Mouse (Mus musculus) heart, embryonic 14.5 days (tissue): ENCODE data around the gene Akap13. TPM values are rescaled to one million over a fixed set of nuclear protein-coding genes. Genes with fewer than 3 reads are reported as not detected.

Experiments used
- ATAC-seq: fragments of 200-750 bp; cut with Nextera tagmentation; 2 replicates; pipeline ENCODE4 v1.8.0; 2017; ENCODE audit warnings: low read depth, moderate TSS enrichment; ENCODE audit not compliant: insufficient number of reproducible peaks, insufficient read depth, low FRiP score
- H3K27ac ChIP-seq, 2 experiments: fragments of 200-500 bp in 1 of 2; fragments of 300-500 bp in 1 of 2; sonication (generic) in 1 of 2; replicated peaks in 1 of 2; 2 replicates each; pipeline ENCODE4 v1.5.1; 2012 to 2014; ENCODE audit warnings: low read depth in 2 of 2, low read length in 2 of 2, control low read depth in 1 of 2, mild to moderate bottlenecking in 1 of 2, mixed read lengths in 1 of 2; ENCODE audit not compliant: control insufficient read depth in 1 of 2, insufficient read depth in 1 of 2
- H3K27me3 ChIP-seq: fragments of 300-500 bp; sonication (generic); 2 replicates; pipeline ENCODE4 v1.6.1; 2014; ENCODE audit warnings: mild to moderate bottlenecking, low read length, control low read depth; ENCODE audit not compliant: control insufficient read depth, insufficient read depth
- H3K36me3 ChIP-seq: fragments of 300-500 bp; sonication (generic); 2 replicates; pipeline ENCODE4 v1.6.1; 2014; ENCODE audit warnings: mild to moderate bottlenecking, control low read depth, low read length, mixed read lengths; ENCODE audit not compliant: control insufficient read depth, insufficient read depth
- H3K4me1 ChIP-seq, 2 experiments: fragments of 200-500 bp in 1 of 2; fragments of 300-500 bp in 1 of 2; sonication (generic) in 1 of 2; 2 replicates each; pipeline ENCODE4 v1.6.1; 2012 to 2014; ENCODE audit warnings: low read length in 2 of 2, control low read depth in 1 of 2, mixed read lengths in 1 of 2; ENCODE audit not compliant: control insufficient read depth in 2 of 2, insufficient read depth in 2 of 2
- H3K4me2 ChIP-seq: fragments of 300-500 bp; sonication (generic); 2 replicates; pipeline ENCODE4 v1.6.1; 2014; ENCODE audit warnings: mild to moderate bottlenecking, low read length
- H3K4me3 ChIP-seq, 2 experiments: fragments of 200-500 bp in 1 of 2; fragments of 300-500 bp in 1 of 2; sonication (generic) in 1 of 2; 2 replicates each; pipeline ENCODE4 v1.5.1; 2012 to 2014; ENCODE audit warnings: low read length in 2 of 2, mild to moderate bottlenecking in 2 of 2, control low read depth in 1 of 2, low read depth in 1 of 2, moderate library complexity in 1 of 2; ENCODE audit not compliant: control insufficient read depth in 1 of 2, insufficient read depth in 1 of 2
- H3K9ac ChIP-seq: fragments of 300-500 bp; sonication (generic); 2 replicates; pipeline ENCODE4 v1.6.1; 2014; ENCODE audit warnings: mild to moderate bottlenecking, low read length
- H3K9me3 ChIP-seq: fragments of 300-500 bp; sonication (generic); 2 replicates; pipeline ENCODE4 v1.6.1; 2016; ENCODE audit warnings: low read length, control low read depth; ENCODE audit not compliant: control insufficient read depth
- WGBS: fragments of 180-500 bp; shearing (Covaris S2); extraction: QIAGEN DNeasy Blood & Tissue Kit; methylation state at CpG from one replicate; pipeline ENCODE4 v1.1.7; 2014; 5-methylcytosine and 5-hydroxymethylcytosine counted together
- polyA plus RNA-seq: library from polyadenylated mRNA; unstranded; fragments of >200 nt; fragmentation: Nextera tagmentation; extraction: Ambion mirVana; gene quantifications from 2 replicates; pipeline ENCODE4 v1.2.1, GENCODE M21; 2014

The Akap13 gene
- polyA plus RNA-seq, 1 experiment from 2014 or later: 54.9 TPM

DNA sequence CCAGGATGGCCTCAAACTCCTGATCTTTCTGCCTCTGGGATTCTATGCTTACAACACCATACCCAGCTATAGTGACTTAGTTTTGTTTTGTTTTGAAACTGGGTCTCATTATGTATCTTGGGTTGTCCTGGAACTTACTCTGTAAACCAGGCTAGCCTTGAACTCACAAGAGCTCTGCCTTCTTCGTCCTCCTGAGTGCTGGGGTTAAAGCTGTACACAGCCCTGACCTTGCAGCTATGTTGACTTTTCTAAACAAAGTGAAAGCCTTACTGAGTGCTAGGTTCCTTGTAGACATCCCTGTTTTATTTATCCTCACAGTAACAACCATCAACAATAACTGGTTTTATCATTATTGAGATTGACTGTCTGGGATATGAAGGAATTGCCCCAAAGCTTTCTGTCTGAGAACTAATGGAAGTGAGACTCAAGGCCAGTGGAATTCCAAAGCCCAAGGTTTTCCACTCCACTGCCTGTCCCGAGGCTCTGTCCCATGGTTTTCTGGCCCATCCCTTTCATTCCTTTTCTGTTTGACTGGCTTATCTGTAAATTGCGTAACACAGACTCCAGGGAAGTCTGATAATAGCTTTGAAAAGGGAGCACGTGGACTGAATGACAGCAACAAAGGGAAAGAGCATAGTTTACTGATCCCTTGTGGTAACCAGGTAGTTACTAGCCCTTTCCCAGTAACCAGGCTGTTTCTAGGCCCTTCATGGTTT, 40.0 kb upstream of the Akap13 start:
- ATAC-seq: no peak

GRCm38 (mm10) chr7:75415882-75416585, 39.3 kb upstream of the Akap13 start:
- peaks cover 4 to 8% of the 10 kb centered on the region in 2 experiments; a peak in 2 of 4 replicates for H3K4me1 ChIP-seq
- WGBS: 75% methylated on average over 7 of the region's 7 CpGs
- 0 out of 4 replicates have a peak overlapping the region, but pooled peaks of 1 of the 2 experiments have one; percentile 19 for H3K27ac ChIP-seq
- H3K9ac ChIP-seq: no peak overlapping the region
- no peak overlapping the region for H3K4me3 ChIP-seq
- H3K4me2 ChIP-seq: no peak overlapping the region
- no peaks in the 10 kb centered on the region for H3K27me3 ChIP-seq
- ATAC-seq: no peak
- H3K36me3 ChIP-seq: no peaks in the 10 kb centered on the region
- H3K9me3 ChIP-seq: no peaks in the 10 kb centered on the region

More for the DNA sequence above, 40.0 kb upstream of the Akap13 start:
- Histone ChIP-seq H3K4me2 (no peak overlapping the region), H3K4me3 (no peak overlapping the region), H3K36me3 (no peaks in the 10 kb centered on the region), H3K27me3 (no peaks in the 10 kb centered on the region), H3K4me1 (peaks cover 4 to 8% of the 10 kb centered on the region in 2 experiments; a peak in 2 of 4 replicates), H3K9ac (no peak overlapping the region), H3K9me3 (no peaks in the 10 kb centered on the region), H3K27ac (0 out of 4 replicates have a peak overlapping the region, but pooled peaks of 1 of the 2 experiments have one; percentile 19)
- 22% methylated on average over 4 of the region's 4 CpGs for whole genome bisulfite sequencing

GRCm38 (mm10) chr7:75420927-75421326, 34.4 kb upstream of the Akap13 start:
- H3K27ac ChIP-seq: no peak overlapping the region
- 58% methylated on average over 2 of the region's 2 CpGs for WGBS
- H3K9ac ChIP-seq: no peak overlapping the region
- no peaks in the 10 kb centered on the region for H3K27me3 ChIP-seq
- peaks cover 3 to 6% of the 10 kb centered on the region in 2 experiments; a peak in 3 of 4 replicates for H3K4me1 ChIP-seq
- no peak for ATAC-seq
- H3K36me3 ChIP-seq: no peaks in the 10 kb centered on the region
- no peak overlapping the region for H3K4me3 ChIP-seq
- 0 out of 2 replicates have a peak, but pooled peaks cover 2% of the 10 kb centered on the region for H3K9me3 ChIP-seq
- no peak overlapping the region for H3K4me2 ChIP-seq

DNA sequence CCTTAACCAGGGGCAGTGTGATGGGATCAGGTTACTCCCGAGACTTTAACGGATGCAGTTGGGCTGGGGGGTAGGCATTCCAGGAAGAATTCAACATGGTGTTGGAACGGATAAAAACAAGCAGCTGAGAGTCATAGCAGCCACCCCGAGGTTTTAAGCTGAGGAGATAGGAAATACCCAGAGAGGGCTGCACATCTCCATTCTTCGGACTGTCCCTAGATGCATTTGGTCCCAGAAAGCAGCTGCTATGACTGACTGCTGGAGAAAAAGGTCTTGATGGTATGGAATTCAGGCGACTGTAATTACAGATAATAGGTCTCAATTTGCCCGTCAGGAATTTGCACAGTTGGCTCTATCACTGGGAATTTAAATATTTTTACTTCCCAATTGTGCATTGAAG, 31.2 kb upstream of the Akap13 start:
- H3K27ac ChIP-seq: 0 out of 4 replicates have a peak overlapping the region, but pooled peaks of 1 of the 2 experiments have one; percentile 19
- H3K4me3 ChIP-seq: no peak overlapping the region
- H3K4me2 ChIP-seq: no peak overlapping the region
- no peaks in the 10 kb centered on the region for H3K27me3 ChIP-seq
- no peak overlapping the region for H3K9ac ChIP-seq
- 36% methylated on average over 7 of the region's 7 CpGs for WGBS
- H3K4me1 ChIP-seq: peaks cover 7 to 17% of the 10 kb centered on the region in 2 experiments
- ATAC-seq: no peak
- H3K36me3 ChIP-seq: no peaks in the 10 kb centered on the region
- 0 out of 2 replicates have a peak, but pooled peaks cover 2% of the 10 kb centered on the region for H3K9me3 ChIP-seq

DNA sequence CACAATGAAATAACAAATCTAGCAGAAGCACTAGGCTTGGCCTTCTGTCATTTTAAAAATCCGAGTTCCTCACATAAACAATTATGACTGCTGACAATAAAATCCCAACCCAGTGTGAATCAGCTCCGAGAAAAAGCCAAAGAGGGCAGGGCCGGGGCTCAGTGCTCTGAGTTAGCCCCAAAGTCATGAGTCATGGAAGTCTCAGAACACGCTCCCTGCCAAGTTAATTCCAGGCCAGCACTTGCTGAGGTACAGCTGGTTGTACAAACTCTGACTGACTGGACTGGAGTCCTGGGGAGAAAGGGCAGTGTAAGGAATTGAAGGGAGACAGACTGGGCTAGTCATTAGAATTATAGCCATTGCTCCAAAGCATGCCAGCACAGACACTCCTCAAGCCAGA, 28.0 kb upstream of the Akap13 start:
- Histone ChIP-seq H3K4me3 (no peak overlapping the region), H3K9me3 (0 out of 2 replicates have a peak, but pooled peaks cover 2% of the 10 kb centered on the region), H3K9ac (no peak overlapping the region), H3K4me2 (no peak overlapping the region), H3K36me3 (no peaks in the 10 kb centered on the region), H3K4me1 (peaks cover 20 to 42% of the 10 kb centered on the region in 2 experiments), H3K27me3 (no peaks in the 10 kb centered on the region), H3K27ac (peak overlapping the region in 1 of 2 experiments; percentile 28; a peak in 1 of 4 replicates)
- no peak for ATAC-seq
- WGBS: 52% methylated on average over 4 of the region's 4 CpGs

DNA sequence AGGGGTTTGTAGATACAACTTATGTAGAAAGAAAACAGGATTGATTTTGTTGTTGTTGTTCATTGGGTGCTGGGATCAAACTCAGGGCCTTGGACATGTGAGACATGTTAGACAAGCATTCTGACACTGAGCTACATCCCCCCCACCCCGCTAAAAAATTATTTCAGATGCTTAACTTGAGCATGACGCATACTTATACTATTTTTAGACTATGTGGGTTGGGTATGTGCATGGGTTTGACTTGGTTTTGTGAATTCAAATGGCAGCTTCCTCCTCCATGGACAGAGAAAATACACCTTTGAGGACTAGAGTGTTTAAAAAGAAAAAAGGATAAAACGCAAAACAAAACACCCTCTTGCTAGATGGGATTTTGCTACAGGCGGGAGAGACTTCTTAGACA, 26.4 kb upstream of the Akap13 start:
- Histone ChIP-seq H3K9ac (no peak overlapping the region), H3K9me3 (no peaks in the 10 kb centered on the region), H3K36me3 (no peaks in the 10 kb centered on the region), H3K27ac (peak overlapping the region; percentile 39 to 76; a peak in 3 of 4 replicates), H3K4me1 (peaks cover 22 to 46% of the 10 kb centered on the region in 2 experiments), H3K27me3 (no peaks in the 10 kb centered on the region), H3K4me3 (no peak overlapping the region), H3K4me2 (no peak overlapping the region)
- ATAC-seq: no peak
- WGBS: 55% methylated on average over 4 of the region's 4 CpGs

DNA sequence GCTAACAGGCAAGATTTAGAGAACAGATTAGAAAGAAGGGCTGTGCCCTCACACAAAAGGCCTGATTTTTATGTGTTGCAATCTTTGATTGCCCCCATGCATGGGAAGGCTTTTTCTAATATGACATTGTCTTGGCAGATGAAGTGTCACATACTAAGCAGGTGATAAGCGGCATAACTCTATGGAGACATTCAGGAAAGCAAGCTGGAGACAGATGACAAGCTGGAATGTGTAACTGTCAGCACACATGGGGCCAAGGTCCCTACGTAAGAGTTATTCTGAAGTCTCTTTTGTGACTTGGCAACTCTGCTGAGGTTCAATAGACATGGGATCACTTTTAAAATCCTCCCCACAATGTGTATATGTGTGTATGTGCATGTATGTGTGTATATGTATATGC, 24.8 kb upstream of the Akap13 start:
- Histone ChIP-seq H3K27me3 (no peaks in the 10 kb centered on the region), H3K4me2 (peak overlapping the region; percentile 48), H3K9me3 (no peaks in the 10 kb centered on the region), H3K4me1 (peaks cover 20 to 44% of the 10 kb centered on the region in 2 experiments), H3K36me3 (no peaks in the 10 kb centered on the region), H3K27ac (peak overlapping the region; percentile 29 to 76; a peak in 3 of 4 replicates), H3K4me3 (no peak overlapping the region), H3K9ac (peak overlapping the region; percentile 62; the same call in 1 of the 2 replicates)
- peak; percentile 78 for ATAC-seq
- 17% methylated on average over 2 of the region's 2 CpGs for WGBS
